Mouse (Mus musculus) CD4-positive, CD25-positive, alpha-beta regulatory T cell, adult 4 months (primary cell): ENCODE results near the gene Gm20906. TPM values are rescaled to one million over a fixed set of nuclear protein-coding genes. Genes with fewer than 3 reads are reported as not detected.
"Not testable (repeated sequence)": the region's sequence is repeated elsewhere in the genome, so short reads cannot be mapped to it uniquely, and the experiment has no call there.

Experiments used
- ATAC-seq: one replicate; pipeline ENCODE4 v1.8.0; 2017
- polyA plus RNA-seq, 2 experiments: library from polyadenylated mRNA; unstranded; fragments of 100-300 nt; shearing (Covaris generic); gene quantifications; one replicate each; pipeline ENCODE4 v1.2.1; 2017

Gene Gm20906
- not detected for polyA plus RNA-seq

GRCm38 (mm10) chrY:87550666-87551065 is at the start of gene Gm20906:
Gene Gm20906, plus strand, starts transcription at chrY:87550966.
- not testable (repeated sequence) for ATAC-seq
